Mouse (Mus musculus) heart, adult 9 months (tissue): ENCODE measurements around the gene P2rx4.
"Not testable (repeated sequence)": the region's sequence is repeated elsewhere in the genome, so short reads cannot be mapped to it uniquely, and the experiment has no call there.

Experiments
- DNase-seq, 2 experiments: peaks; one replicate each; pipeline ENCODE4 v3.0.0; 2022; ENCODE audit warnings: low spot score in 2 of 2

Gene P2rx4

GRCm38 (mm10) chr5:122707276-122708181 lies at the start of gene P2rx4:
TSS of gene P2rx4 (plus strand) at chr5:122707544.
- peak; percentile 87 to 88 for DNase-seq

GRCm38 (mm10) chr5:122662501-122662900 lies 44.8 kb upstream of the P2rx4 start:
- DNase-seq, result no peak

GRCm38 (mm10) chr5:122665036-122665435 lies 42.3 kb upstream of the P2rx4 start:
- no peak for DNase-seq

GRCm38 (mm10) chr5:122668981-122669897 lies 38.1 kb upstream of the P2rx4 start:
- no peak for DNase-seq

GRCm38 (mm10) chr5:122671641-122672040 lies 35.7 kb upstream of the P2rx4 start:
- not testable (repeated sequence) for DNase-seq

- DNase-seq, result no peak
Observed at GRCm38 (mm10) chr5:122672298-122672697, 35.0 kb upstream of the P2rx4 start.

GRCm38 (mm10) chr5:122676002-122676401 lies 31.3 kb upstream of the P2rx4 start:
- DNase-seq, result no peak

- DNase-seq, result no peak
Observed at GRCm38 (mm10) chr5:122677983-122678382, 29.4 kb upstream of the P2rx4 start.

- no peak for DNase-seq
Observed at GRCm38 (mm10) chr5:122679881-122680280, 27.5 kb upstream of the P2rx4 start.

GRCm38 (mm10) chr5:122681276-122681675 lies 26.1 kb upstream of the P2rx4 start:
- DNase-seq, result no peak

GRCm38 (mm10) chr5:122683926-122684325 lies 23.4 kb upstream of the P2rx4 start:
- DNase-seq, result no peak

GRCm38 (mm10) chr5:122687391-122687790 lies 20.0 kb upstream of the P2rx4 start:
- no peak for DNase-seq

GRCm38 (mm10) chr5:122689153-122689552 lies 18.2 kb upstream of the P2rx4 start:
- no peak for DNase-seq

GRCm38 (mm10) chr5:122690486-122690885 lies 16.9 kb upstream of the P2rx4 start:
- DNase-seq, result no peak

GRCm38 (mm10) chr5:122693431-122694207 lies 13.7 kb upstream of the P2rx4 start:
- no peak for DNase-seq

GRCm38 (mm10) chr5:122695516-122695915 lies 11.8 kb upstream of the P2rx4 start:
- DNase-seq, result no peak

- peak; percentile 22 to 36 for DNase-seq
Observed at GRCm38 (mm10) chr5:122698041-122698700, 9.2 kb upstream of the P2rx4 start.

GRCm38 (mm10) chr5:122698701-122699060 lies 8.7 kb upstream of the P2rx4 start:
- DNase-seq, result no peak

- DNase-seq, result no peak
Observed at GRCm38 (mm10) chr5:122700109-122700836, 7.1 kb upstream of the P2rx4 start.

- DNase-seq, result no peak
Observed at GRCm38 (mm10) chr5:122700837-122701212, 6.5 kb upstream of the P2rx4 start.
